Mouse (Mus musculus) 3134 (cell line): ENCODE measurements at regions not wholly inside any gene's neighbourhood (a gene's known extent, or its start where the extent isn't known, plus 50 kb on each side); places are given as distances from the start of the nearest gene placed in this dataset.

Experiments
- DNase-seq: peaks from one replicate; pipeline ENCODE4 v3.0.0-alpha.2; 2011; ENCODE audit warnings: low spot score; ENCODE audit not compliant: insufficient read length; ENCODE audit errors: extremely low read depth

DNA sequence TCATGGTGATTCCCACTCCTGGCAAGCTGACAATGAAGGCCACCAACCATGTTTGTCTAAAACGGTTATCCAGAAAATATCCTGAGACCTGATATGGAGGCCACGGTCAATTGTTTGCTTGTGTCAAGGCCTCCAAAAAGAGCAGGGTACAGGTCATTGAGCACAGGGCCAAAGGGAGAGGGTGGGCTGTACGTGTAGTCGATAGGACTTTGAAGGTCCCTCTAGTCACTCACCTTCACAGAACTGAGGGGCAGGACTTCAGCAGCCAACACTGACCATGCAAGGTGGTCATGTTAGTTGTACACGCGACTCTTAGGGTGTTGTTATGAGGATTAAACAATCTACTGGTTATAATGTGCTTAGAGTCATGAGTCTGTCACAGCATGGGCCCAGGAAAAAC, 264.4 kb upstream of the Prok2 start:
- DNase-seq, result no peak

DNA sequence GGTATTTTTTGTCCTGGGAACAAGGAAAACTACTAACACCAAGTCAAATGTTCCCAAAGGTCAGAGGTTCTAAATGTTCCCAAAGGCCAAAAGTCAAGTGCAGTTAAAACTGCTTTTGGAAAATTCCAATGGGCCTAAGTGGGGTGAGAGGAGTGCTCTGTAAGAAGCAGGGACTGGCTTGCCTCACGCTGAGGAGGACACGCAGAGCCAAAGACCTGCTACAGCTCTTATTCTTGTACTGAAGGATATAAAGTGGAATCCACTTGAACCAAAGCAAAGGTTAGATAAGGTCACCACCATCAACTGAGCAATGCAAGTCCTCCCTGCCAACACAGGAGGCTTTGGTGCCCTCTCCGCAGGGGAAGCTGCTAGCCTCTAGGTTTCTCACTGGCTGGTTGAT, 260.3 kb upstream of the Prok2 start:
- DNase-seq, result no peak

DNA sequence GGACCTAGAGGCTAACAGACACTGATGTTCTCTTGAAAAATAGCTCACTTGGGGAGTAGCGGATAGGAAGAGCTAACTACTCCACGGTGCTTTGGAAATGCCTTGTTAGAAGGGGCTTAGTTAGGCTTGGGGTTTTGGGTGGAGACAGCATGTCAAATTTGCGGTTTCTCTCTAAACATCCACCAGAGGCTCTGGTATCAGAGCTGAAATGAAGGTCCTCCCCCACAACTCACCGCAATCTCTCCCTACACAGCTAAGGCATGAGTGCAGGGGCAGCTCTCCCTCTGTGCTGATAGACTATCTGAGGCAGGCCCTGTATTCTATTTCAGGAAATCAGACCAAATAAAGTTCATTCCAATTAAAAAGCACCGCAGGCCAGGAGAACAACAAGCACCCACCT, 259.1 kb upstream of the Prok2 start:
- no peak for DNase-seq

DNA sequence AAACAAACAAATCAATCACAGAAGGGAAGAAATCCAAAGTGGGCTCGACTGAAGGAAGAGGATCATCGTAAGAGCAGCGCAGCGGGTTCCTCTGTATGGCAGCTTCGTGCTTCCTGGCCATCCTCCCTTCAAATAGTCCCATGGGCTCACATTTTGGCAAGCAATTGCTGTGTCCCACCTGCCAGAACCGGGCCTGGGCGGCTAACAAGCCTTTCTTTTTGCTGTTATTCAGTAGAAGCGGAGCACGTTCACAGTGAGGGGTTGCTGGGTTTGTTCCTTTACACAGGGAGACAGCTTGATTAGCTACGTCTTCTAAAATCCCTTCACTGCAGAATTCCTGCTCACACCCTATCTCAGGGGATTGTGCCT, 258.6 kb upstream of the Prok2 start:
- no peak for DNase-seq

DNA sequence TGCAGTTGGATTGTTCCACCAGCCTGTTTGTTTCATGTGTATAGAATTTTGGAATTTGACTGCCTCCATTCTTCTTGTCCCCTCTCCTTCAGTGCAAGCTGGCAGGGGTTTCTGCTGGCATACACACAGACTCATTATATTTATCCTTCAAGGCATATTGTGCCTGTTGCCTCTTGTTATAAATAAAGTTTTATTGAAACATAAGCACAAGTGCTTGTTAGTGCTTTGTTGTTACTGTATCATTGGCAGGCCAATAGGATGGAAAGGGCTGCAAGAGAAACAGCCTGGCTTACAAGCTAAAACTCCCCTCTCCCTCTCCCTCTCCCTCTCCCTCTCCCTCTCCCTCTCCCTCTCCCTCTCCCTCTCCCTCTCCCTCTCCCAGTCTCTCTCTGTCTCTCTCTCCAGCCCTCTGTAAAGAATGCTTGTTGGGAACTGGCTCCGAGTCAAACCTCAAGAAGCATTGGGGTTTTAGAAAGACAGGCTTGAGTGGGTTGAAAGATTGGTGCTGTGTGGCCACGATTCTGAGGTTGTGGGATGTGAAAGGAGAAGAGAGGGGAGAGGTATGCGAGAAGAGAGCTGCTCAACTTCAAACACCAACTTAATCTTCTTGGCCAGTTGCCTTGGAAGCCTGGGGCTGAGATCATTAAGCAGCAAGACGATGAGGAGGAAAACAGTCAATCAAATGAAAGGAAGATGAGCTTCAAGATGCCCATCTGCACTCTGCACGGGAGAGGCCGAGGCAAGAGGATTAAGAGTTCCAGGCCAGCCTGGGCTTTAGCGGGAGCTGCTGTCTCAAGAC, 258.1 kb upstream of the Prok2 start:
- no peak for DNase-seq

DNA sequence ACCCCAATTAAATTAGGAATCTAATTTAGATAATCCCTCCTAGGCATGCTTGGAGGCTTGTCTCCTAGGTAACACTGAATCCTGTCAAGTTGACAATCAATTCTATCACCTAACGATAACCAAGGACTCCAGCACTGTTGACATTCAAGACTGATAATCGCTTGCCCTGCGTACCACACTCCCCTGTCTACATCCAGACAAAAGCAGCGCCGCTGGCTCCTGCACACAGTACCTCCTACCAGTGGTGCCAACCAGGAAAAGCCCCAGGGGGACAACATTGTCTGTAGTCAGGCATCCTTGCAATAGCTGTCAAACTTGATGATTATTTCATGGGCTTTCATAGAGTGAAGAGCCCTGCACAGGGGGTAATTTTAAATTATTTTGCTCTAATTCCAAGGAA, 253.4 kb upstream of the Prok2 start:
- no peak for DNase-seq

DNA sequence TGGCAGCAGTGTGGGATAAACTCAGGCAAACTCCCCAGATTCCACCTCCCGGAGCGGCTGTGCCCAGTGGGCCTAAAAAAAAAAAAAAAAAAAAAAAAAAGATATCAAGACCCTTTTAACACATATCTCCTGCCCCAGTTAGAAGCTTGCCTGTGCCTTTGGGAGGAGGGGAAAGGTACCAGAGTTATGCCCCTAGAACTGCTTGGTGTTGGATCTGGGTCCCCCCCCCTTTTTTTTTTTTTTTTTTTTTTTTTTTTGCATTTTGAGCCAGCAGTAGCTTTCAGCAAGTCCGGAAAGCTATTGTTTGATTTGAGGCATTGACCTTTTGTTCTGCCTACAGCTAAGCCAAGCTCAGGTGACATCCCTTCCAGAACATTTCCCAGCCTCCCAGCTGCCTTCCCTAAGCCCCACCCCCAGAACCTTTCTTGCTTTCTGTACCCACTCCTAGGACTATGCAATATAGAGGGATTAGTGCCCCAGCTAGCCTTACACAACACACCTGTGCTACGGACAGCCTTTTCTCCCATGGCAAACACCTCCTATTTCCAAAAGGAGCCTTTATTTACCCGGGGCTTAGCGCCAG, 252.1 kb upstream of the Prok2 start:
- no peak for DNase-seq

DNA sequence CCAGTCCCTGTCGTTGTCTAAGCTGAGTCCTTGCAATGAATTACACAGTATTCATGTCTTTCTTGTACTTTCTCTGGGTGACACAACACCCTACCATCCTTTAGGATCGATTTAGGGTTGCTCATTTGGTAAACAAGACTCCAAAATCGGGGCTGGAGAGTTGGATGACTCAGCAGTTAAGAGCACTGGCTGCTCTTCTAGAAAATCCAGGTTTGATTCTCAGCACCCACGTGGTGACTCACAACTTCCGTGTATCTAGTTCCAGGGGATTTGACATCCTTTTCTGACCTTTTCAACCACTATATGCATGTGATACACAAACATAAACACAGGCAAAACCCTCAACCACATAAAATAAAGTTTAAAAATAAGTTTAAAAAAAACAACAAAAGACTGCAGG, 250.0 kb upstream of the Prok2 start:
- DNase-seq, result no peak

DNA sequence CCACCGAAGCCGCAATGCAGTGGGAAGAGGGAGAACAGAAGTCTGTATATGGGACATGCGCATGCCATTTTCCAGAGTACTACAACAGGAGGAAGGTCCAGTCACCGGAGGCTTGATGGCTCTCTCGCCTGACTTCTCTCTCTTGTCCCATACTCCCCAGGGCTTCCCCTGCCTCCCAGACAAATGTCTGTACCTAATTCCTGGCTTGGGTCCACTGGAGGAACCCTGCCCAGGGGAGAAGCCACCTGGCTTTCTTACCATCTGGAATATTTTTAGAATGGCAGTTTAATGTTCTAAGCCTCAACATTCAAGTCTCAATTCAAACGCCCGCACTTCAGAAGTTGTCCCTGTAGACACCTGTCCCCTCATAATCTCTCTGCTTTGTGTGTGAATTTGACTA, 249.3 kb upstream of the Prok2 start:
- no peak for DNase-seq

DNA sequence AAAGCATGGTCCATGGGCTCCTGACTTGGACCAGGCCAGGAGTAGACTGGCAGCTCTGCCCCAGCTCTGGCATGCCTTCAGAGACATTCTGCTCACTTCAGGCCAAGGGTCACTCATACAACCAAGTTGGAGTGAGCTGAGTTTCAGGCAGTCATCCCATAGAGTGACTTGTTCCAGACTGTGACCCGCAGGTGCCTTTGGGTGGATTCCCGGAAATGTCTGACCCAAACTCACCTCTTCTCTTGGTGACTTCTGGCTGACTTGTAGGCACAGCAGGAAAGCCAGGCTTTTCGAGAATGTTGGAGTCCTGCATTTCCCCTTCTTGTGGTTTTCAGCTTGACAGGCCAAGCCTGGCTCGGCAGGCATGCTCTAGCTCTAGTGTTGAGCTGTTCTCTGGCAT, 248.3 kb upstream of the Prok2 start:
- DNase-seq, result no peak

DNA sequence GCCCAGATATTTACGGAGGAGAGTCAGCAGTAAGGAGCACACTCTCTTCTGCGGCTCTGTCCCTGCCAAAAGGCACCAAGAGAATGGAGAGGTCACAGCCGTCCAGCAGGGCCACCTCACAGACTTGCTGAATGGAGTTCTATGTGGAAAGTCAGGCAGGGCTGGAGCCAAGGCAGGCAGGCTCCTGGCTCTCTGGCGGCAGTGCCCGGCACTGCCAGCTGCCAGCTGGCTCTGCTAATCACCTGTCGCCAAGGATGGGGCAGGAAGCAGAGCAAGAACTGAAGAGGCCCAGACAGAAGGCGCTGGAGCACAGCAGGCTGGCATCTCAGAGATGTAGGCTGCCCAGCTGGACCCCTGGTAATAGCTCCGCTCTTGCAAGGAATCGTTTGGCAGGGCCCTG, 245.2 kb upstream of the Prok2 start:
- peak; percentile 20 for DNase-seq

DNA sequence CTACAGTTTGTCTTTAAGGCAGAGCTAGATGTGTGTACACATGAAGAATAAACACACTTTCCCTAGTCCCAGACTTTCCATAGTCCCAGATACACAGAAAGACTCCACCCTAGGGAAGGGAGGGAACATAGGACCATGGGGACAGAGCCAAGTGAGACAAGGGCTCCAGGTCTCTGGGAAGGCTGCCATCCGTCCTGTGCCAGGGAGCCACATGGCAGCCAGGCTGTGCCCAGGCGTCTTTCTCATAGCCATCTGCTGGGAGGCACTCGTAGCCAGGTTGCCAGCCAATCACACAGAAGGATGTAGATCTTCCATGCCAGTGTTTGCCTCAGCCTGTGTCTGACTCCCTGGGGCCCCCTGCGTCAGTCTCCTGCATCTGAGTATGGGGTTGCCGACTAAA, 242.7 kb upstream of the Prok2 start:
- peak; percentile 52 for DNase-seq

DNA sequence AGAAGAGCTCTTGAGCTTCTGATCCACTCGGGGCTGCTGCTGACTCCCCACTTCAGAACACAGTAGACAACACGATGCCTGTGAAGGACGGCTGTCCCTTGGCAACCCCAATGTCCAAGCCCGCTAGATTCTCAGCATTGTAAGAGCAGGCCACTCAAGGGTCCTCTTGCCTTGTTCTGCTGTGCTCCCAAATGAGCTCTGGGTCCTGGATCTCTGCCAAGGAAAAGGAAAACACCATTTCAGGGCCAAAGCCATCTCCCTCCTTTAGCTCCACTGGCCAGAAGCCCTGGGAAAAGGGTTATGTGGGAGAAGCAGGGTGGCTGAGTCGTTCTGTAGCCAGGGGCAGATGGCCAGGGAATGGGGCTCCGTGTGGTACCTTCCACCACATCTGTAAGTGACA, 241.3 kb upstream of the Prok2 start:
- no peak for DNase-seq

DNA sequence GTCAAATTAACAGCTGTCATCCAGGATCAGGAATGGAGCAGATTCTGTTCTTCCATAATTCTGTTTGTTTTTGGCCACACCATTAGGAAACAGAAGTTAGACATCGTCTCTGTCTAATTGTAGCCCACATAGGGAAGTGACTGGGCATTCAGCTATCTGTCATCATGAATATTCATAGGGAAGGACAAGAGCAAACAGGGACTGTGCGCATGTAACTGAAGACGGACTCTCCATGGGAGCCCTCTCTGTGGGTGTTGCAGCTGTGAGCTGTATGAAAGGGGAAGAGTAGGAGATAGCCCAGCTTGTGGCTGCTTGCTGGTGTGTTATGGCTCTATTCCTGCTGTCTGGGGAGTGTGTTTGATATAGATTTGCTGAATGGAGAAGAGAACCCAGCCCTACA, 238.3 kb upstream of the Prok2 start:
- DNase-seq, result no peak

DNA sequence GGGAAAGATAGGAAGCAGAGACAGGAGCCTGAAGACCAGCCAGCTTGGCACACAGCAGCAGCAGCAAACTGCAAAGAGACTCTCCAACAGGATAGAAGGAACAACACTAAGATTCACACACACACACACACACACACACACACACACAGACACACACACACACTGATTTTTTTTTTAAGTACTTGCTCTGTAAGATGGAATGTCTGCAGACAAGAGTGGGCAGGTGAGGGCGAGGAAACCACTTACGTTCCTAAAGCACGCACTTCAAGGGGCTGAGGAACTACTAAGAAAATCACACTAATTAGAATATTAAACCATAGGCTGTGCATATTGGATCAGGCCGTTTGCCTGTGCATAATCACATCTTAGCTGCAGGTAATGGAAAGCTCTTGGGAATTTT, 237.8 kb upstream of the Prok2 start:
- no peak for DNase-seq

DNA sequence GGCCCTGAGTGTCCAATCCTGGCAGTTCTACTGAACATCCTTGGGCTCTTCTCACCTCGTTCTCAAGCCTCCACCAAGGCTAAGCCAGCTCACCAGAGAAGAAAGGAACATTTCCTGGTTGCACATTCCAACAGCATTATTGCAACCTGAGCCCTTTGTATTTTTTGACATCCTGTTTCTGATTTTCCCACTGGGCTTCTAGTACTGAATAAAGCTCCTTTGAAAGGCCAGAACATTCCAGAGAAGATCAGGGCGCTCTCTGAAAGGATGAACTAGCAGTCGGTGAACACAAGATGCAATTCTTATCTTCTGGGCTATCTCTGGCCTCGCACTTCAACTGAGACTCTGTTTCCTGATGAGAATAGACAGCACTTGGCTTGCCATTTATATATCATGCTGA, 233.2 kb upstream of the Prok2 start:
- no peak for DNase-seq

DNA sequence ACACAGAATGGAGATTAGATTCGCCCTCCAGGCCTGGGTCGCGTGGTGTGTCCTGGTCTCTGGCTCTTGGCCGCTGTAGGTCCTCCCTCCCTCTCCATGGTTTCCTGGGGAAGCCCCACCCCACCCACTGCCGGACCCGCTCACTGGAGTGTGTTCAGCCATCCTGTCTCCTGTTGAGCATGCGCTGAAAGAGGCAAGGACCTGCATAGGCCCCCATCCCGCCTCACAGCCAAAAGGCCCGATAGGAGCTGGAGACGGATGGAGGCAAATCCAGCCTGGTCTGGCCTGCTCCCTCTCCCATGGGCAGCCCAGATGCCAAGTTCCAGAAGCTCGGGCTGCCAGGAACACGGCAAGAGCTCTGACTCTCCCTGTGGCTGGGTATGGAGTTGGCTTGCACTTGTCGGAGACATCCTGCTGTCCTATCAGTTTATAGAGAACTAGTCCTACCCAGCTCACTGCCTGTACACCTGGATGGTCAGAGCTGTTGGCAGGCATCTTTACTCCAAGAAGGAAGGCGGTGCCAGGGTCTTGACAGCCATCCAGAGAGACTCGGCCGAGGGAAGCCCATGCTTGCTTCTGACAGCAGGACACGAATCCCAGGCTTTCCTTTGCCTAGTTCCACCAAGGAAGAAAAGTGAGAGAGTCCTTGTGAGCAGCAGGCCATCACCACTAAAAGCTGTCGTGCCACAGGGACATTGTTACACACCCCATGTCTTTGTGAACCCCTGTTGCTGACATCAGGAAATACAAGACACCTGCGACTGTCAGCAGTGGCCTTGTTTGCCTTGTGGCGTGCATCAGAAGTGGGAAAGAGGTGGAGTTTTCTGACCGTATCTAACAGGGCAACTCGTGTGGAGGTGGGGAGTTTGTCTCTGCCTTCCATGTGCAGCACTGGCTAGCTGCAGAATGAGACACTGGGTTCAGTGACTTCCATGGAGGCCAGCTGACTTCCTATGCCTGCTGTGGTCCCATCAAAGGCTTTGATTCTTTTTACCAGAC, 228.9 kb upstream of the Prok2 start:
- no peak for DNase-seq

DNA sequence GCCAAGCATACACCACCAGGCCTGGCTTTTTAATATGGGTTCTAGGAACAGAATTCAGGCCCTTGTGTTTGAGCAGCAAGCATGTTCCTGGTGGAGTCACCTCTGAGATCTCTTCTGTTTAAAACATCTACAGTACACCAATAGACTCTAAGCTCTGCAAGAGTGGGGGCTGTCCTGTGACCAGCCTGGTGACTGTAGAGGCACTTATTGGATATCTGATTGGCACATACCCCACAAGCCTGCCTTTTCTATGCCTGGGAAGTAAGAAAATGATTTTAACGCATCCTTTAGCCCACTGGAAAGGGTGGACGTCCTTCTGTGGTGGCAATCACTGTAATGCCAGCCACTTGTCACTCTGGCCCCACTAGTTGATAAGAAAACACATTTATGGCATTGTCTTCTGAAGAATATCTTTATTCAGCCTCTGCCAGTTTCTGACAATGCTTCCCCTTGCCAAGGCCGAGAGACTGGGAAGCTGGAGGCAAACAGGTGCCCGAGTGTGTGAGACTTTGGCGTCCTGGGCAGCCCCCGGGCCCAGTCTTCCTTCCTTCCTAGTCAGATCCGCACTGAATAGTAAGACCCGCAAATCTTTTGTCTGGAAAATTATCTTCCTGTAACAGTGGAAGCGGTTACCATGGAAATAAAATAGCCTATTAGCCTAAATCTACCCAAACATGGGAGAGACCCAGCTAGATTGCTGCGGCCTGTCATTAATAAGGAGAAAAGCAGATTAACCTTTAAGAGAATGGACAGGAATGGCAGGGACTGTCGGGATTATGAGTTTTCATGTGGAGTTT, 228.0 kb upstream of the Prok2 start:
- no peak for DNase-seq

DNA sequence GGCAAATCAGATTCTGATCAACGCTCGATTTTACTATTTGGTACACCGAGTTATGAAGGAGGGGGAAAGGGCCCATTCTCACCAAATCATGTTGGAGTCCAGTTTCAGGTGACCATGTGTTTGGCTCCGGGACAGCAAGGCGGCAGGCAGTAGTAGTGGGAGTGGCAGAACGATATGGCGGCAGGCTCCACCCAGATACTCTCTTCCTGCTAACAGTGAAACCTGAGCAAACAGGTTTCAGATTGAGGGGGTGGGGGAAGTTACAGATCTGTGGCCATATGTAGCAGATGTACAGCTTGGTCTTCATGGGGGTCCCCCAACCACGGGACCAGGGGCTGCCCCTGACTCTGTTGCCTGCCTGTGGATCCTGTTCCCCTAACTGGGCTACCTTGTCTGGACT, 224.6 kb upstream of the Prok2 start:
- DNase-seq, result no peak

DNA sequence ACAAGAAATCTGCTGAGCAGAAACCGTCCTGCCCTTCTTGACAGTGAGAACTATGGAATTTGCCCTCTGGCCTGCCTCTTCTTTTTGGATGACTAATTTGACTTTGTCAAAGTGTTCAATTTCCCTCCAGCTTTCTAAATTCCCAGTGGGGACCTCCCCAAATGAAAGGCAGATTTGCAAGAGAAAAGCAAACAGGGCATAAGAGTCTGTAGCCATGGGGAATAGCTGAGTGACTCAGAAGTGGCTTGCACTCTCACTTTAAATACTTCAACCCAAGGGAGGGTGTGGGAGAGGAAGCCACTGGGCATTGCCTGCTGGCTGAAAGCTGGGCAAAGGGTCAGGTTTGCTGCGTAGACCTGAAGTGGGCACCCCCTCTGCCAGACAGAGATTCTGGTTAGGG, 220.7 kb upstream of the Prok2 start:
- peak; percentile 30 for DNase-seq

DNA sequence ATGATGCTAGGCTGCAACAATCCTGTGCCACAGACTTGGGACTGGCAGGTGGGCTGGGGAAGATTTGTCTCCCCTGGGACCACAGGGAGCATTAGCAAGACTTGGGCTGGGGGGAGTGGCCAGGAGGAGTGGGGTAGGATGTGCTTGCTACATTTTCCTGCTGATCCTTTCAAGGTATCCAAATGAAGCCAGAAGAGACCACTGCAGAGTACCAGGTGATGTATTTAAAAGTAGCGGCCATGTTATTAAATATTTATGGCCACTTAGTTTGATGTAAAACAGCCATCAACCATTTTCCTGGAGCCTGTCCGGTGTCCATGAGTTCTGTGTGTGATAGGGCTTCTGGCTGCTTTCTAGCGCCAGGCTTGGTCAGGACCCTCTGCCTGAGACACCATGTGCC, 220.3 kb upstream of the Prok2 start:
- no peak for DNase-seq
